Mouse (Mus musculus) liver, adult 2 months (tissue): ENCODE measurements at regions not wholly inside any gene's neighbourhood (a gene's known extent, or its start where the extent isn't known, plus 50 kb on each side); places are given as distances from the start of the nearest gene placed in this dataset.

Experiments used
- DNase-seq: peaks from one replicate; pipeline ENCODE4 v3.0.0-alpha.2; 2011; ENCODE audit warnings: low read depth, low spot score; ENCODE audit errors: extremely low read depth
- H3K27ac ChIP-seq: fragments of 200-500 bp; replicated peaks from 2 replicates; pipeline ENCODE4 v1.5.1; 2012; ENCODE audit warnings: low read depth, mild to moderate bottlenecking, control low read depth, inconsistent platforms, low read length; ENCODE audit not compliant: insufficient read depth
- H3K27me3 ChIP-seq: fragments of 200-500 bp; 2 replicates; pipeline ENCODE4 v1.6.1; 2012; ENCODE audit warnings: mild to moderate bottlenecking, moderate library complexity, low read length, inconsistent platforms; ENCODE audit not compliant: control insufficient read depth, insufficient read depth
- H3K36me3 ChIP-seq: fragments of 200-500 bp; 2 replicates; pipeline ENCODE4 v1.6.1; 2012; ENCODE audit warnings: low read length, inconsistent platforms; ENCODE audit not compliant: control insufficient read depth, insufficient read depth
- H3K4me1 ChIP-seq: fragments of 200-500 bp; 2 replicates; pipeline ENCODE4 v1.6.1; 2011; ENCODE audit warnings: low read length; ENCODE audit not compliant: control insufficient read depth, insufficient read depth
- H3K4me3 ChIP-seq: fragments of 200-500 bp; 2 replicates; pipeline ENCODE4 v1.5.1; 2011; ENCODE audit warnings: low read depth, mild to moderate bottlenecking, control low read depth, low read length, moderate library complexity; ENCODE audit not compliant: insufficient read depth
- H3K79me2 ChIP-seq: fragments of 200-500 bp; 2 replicates; pipeline ENCODE4 v1.6.1; 2012; ENCODE audit warnings: inconsistent platforms, mild to moderate bottlenecking, low read length, moderate library complexity; ENCODE audit not compliant: control insufficient read depth, insufficient read depth
- H3K9ac ChIP-seq: fragments of 200-500 bp; 2 replicates; pipeline ENCODE4 v1.6.1; 2012; ENCODE audit warnings: low read depth, mild to moderate bottlenecking, control low read depth, inconsistent platforms, low read length
- CTCF ChIP-seq: fragments of 200-500 bp; IDR thresholded peaks from 2 replicates; pipeline ENCODE4 v1.5.1; 2011; ENCODE audit warnings: low read depth, low read length, control low read depth
- POLR2A ChIP-seq: fragments of 200-500 bp; IDR thresholded peaks from 2 replicates; pipeline ENCODE4 v1.6.1; 2011; ENCODE audit warnings: low read length, control low read depth; ENCODE audit not compliant: insufficient read depth; ENCODE audit errors: extremely low read depth
- WGBS: fragments of 180-500 bp; shearing (Covaris S2); methylation state at CpG from one replicate; pipeline ENCODE4 v1.1.7; 2018; 5-methylcytosine and 5-hydroxymethylcytosine counted together

DNA sequence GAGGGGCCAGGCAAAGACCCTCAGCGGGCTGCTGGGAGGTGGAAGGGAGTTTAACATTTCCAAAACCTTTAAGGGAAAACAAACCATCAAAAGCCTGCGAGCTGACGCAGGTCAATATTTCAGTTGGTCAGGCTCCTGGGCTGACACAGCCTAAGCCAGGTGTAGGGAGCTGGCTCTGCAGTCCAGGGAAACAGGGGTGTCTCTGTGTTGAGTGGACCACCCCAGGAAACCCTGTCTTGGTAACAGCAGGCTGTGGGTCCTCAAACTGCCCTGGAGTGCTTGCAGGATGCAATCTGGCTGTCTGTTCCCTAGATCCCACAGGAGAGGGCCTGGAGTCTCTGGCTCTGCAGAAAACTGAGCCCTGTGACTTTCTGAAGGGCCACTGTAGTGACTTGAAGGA is 236.2 kb upstream of the Tle3 start:
- Histone ChIP-seq H3K4me1 (no peaks in the 10 kb centered on the region; the same call in 1 of the 2 replicates), H3K27ac (no peak overlapping the region), H3K9ac (no peak overlapping the region), H3K27me3 (no peaks in the 10 kb centered on the region), H3K4me3 (no peak overlapping the region), H3K36me3 (no peaks in the 10 kb centered on the region), H3K79me2 (no peaks in the 10 kb centered on the region)
- DNase-seq, result no peak
- WGBS, result 73% methylated on average over 3 of the region's 3 CpGs
- TF ChIP-seq CTCF (no peak), POLR2A (no peak)

GRCm38 (mm10) chr9:61138741-61139368 is 233.3 kb upstream of the Tle3 start:
- no peak for DNase-seq
- H3K79me2 ChIP-seq, result no peaks in the 10 kb centered on the region
- H3K4me1 ChIP-seq, result no peaks in the 10 kb centered on the region; the same call in 1 of the 2 replicates
- TF ChIP-seq CTCF (no peak), POLR2A (no peak)
- H3K27ac ChIP-seq, result no peak overlapping the region
- H3K27me3 ChIP-seq, result no peaks in the 10 kb centered on the region
- 79% methylated on average over 11 of the region's 11 CpGs for WGBS
- H3K4me3 ChIP-seq, result no peak overlapping the region
- H3K9ac ChIP-seq, result no peak overlapping the region
- no peaks in the 10 kb centered on the region for H3K36me3 ChIP-seq

- no peak overlapping the region for H3K4me3 ChIP-seq
- TF ChIP-seq POLR2A (no peak), CTCF (no peak)
- WGBS, result 87% methylated on average over 6 of the region's 6 CpGs
- no peaks in the 10 kb centered on the region for H3K4me1 ChIP-seq
- H3K79me2 ChIP-seq, result no peaks in the 10 kb centered on the region
- DNase-seq, result no peak
- H3K27me3 ChIP-seq, result no peaks in the 10 kb centered on the region
- H3K36me3 ChIP-seq, result no peaks in the 10 kb centered on the region
- H3K9ac ChIP-seq, result no peak overlapping the region
- H3K27ac ChIP-seq, result no peak overlapping the region
These were observed 229.1 kb upstream of the Tle3 start for GRCm38 (mm10) chr9:61143101-61143500.

GRCm38 (mm10) chr9:61144685-61145318 is 227.4 kb upstream of the Tle3 start:
- DNase-seq, result no peak
- TF ChIP-seq CTCF (no peak), POLR2A (no peak)
- 78% methylated on average over 11 of the region's 11 CpGs for WGBS
- Histone ChIP-seq H3K9ac (no peak overlapping the region), H3K4me3 (no peak overlapping the region), H3K27ac (no peak overlapping the region), H3K79me2 (no peaks in the 10 kb centered on the region), H3K36me3 (no peaks in the 10 kb centered on the region), H3K4me1 (no peaks in the 10 kb centered on the region), H3K27me3 (no peaks in the 10 kb centered on the region)

DNA sequence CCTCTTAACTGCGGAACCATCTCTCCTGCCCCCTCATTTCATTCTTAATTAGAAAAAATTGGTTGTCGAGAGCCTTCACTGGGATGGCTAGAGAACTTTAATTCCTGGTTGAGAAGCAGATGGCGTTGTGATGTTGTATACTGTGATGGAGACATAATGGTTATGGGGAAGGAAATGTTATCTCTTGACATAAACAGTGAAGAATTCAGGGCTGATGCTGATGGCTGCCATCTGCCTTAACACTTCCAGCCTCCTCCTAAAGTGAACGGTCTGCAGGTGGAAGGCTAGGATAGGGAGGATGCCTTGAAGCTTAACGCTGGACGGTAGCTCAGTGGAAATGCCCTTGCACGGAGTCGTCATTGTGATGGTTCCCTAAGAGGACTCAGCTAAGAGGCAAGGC is 226.4 kb upstream of the Tle3 start:
- 92% methylated on average over 8 of the region's 8 CpGs for WGBS
- Histone ChIP-seq H3K9ac (no peak overlapping the region), H3K79me2 (no peaks in the 10 kb centered on the region), H3K4me3 (no peak overlapping the region), H3K36me3 (no peaks in the 10 kb centered on the region), H3K27ac (no peak overlapping the region), H3K27me3 (no peaks in the 10 kb centered on the region), H3K4me1 (no peaks in the 10 kb centered on the region)
- DNase-seq, result no peak
- no peak for TF ChIP-seq CTCF
- no peak for TF ChIP-seq POLR2A

DNA sequence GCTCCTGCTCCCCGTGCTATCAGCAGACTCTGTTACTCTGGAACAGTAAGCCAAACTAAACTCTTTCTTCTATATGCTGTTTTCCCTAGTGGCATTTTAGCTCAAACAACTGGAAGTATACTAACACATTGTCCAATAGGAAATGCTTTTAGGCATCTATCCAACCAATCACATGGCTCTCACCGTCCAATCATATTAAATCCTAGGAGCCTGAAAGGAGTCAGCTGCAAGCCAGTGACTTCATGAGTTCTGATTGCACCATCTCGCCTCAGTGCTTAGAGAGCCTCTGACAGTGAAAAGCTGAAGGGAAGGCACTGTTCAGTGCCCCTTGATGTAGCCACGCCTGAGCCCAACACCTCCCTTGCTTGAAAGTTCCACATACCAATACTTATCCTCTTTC is 221.0 kb upstream of the Tle3 start:
- Histone ChIP-seq H3K27ac (no peak overlapping the region), H3K4me3 (no peak overlapping the region), H3K79me2 (no peaks in the 10 kb centered on the region), H3K27me3 (no peaks in the 10 kb centered on the region), H3K9ac (no peak overlapping the region), H3K36me3 (no peaks in the 10 kb centered on the region), H3K4me1 (no peaks in the 10 kb centered on the region)
- DNase-seq, result no peak
- 82% methylated on average over 4 of the region's 4 CpGs for WGBS
- TF ChIP-seq CTCF, result no peak
- no peak for TF ChIP-seq POLR2A
